Mouse (Mus musculus) splenic B cell, adult 2 months (primary cell): ENCODE measurements around the gene Mark2.
A peak's percentile ranks its signal among the peaks of the same experiment; 100 is the strongest.

Source experiments
- DNase-seq: peaks from one replicate; pipeline ENCODE4 v3.0.0-alpha.2; 2011; ENCODE audit warnings: low read depth, low spot score
- H3K27me3 ChIP-seq: 2 replicates; pipeline ENCODE4 v1.6.1; 2012; ENCODE audit warnings: mild to moderate bottlenecking, low read length, moderate library complexity, mixed read lengths; ENCODE audit not compliant: control insufficient read depth, poor library complexity, insufficient read depth, severe bottlenecking
- H3K36me3 ChIP-seq: 2 replicates; pipeline ENCODE4 v1.6.1; 2012; ENCODE audit warnings: mild to moderate bottlenecking, low read length, moderate library complexity, mixed read lengths; ENCODE audit not compliant: control insufficient read depth, poor library complexity, insufficient read depth, severe bottlenecking

The Mark2 gene

GRCm38 (mm10) chr19:7340780-7341475 is 732 bp downstream of the Mark2 start:
- H3K36me3 ChIP-seq, result no peaks in the 10 kb centered on the region; the same call in 1 of the 2 replicates

GRCm38 (mm10) chr19:7340371-7340779 is 1.3 kb downstream of the Mark2 start:
- Histone ChIP-seq H3K27me3 (no peaks in the 10 kb centered on the region), H3K36me3 (no peaks in the 10 kb centered on the region; the same call in 1 of the 2 replicates)
- DNase-seq, result no peak

More at GRCm38 (mm10) chr19:7340780-7341475, 732 bp downstream of the Mark2 start:
- peak; percentile 37 for DNase-seq
- no peaks in the 10 kb centered on the region for H3K27me3 ChIP-seq

GRCm38 (mm10) chr19:7339867-7340266 is 1.8 kb downstream of the Mark2 start:
- no peaks in the 10 kb centered on the region for H3K27me3 ChIP-seq
- DNase-seq, result no peak
- no peaks in the 10 kb centered on the region; the same call in 1 of the 2 replicates for H3K36me3 ChIP-seq

GRCm38 (mm10) chr19:7339026-7339425 is 2.6 kb downstream of the Mark2 start:
- no peak for DNase-seq
- no peaks in the 10 kb centered on the region for H3K27me3 ChIP-seq
- no peaks in the 10 kb centered on the region; the same call in 1 of the 2 replicates for H3K36me3 ChIP-seq

GRCm38 (mm10) chr19:7337781-7338342 is 3.8 kb downstream of the Mark2 start:
- no peak for DNase-seq
- Histone ChIP-seq H3K36me3 (no peaks in the 10 kb centered on the region; the same call in 1 of the 2 replicates), H3K27me3 (no peaks in the 10 kb centered on the region)

- Histone ChIP-seq H3K36me3 (no peaks in the 10 kb centered on the region; the same call in 1 of the 2 replicates), H3K27me3 (no peaks in the 10 kb centered on the region)
- no peak for DNase-seq
Measured at GRCm38 (mm10) chr19:7335656-7336055, 6.0 kb downstream of the Mark2 start.

GRCm38 (mm10) chr19:7334049-7334448 is 7.6 kb downstream of the Mark2 start:
- H3K36me3 ChIP-seq, result no peaks in the 10 kb centered on the region; the same call in 1 of the 2 replicates
- DNase-seq, result no peak
- H3K27me3 ChIP-seq, result no peaks in the 10 kb centered on the region

GRCm38 (mm10) chr19:7321391-7321790 is 20.3 kb downstream of the Mark2 start:
- DNase-seq, result no peak
- H3K36me3 ChIP-seq, result no peaks in the 10 kb centered on the region
- H3K27me3 ChIP-seq, result no peaks in the 10 kb centered on the region

- Histone ChIP-seq H3K27me3 (no peaks in the 10 kb centered on the region), H3K36me3 (no peaks in the 10 kb centered on the region)
- DNase-seq, result no peak
Measured at GRCm38 (mm10) chr19:7320181-7320580, 21.5 kb downstream of the Mark2 start.

GRCm38 (mm10) chr19:7317716-7318115 is 23.9 kb downstream of the Mark2 start:
- no peak for DNase-seq
- H3K36me3 ChIP-seq, result 0 out of 2 replicates have a peak, but pooled peaks cover 2% of the 10 kb centered on the region

GRCm38 (mm10) chr19:7316822-7317221 is 24.8 kb downstream of the Mark2 start:
- DNase-seq, result no peak
- Histone ChIP-seq H3K36me3 (0 out of 2 replicates have a peak, but pooled peaks cover 2% of the 10 kb centered on the region), H3K27me3 (no peaks in the 10 kb centered on the region)

More at GRCm38 (mm10) chr19:7317716-7318115, 23.9 kb downstream of the Mark2 start:
- H3K27me3 ChIP-seq, result no peaks in the 10 kb centered on the region

GRCm38 (mm10) chr19:7315587-7315984 is 26.1 kb downstream of the Mark2 start:
- H3K36me3 ChIP-seq, result 0 out of 2 replicates have a peak, but pooled peaks cover 2% of the 10 kb centered on the region
- H3K27me3 ChIP-seq, result no peaks in the 10 kb centered on the region
- DNase-seq, result peak; percentile 29

GRCm38 (mm10) chr19:7314976-7315586 is 26.6 kb downstream of the Mark2 start:
- Histone ChIP-seq H3K27me3 (no peaks in the 10 kb centered on the region), H3K36me3 (0 out of 2 replicates have a peak, but pooled peaks cover 2% of the 10 kb centered on the region)
- DNase-seq, result no peak

- Histone ChIP-seq H3K27me3 (no peaks in the 10 kb centered on the region), H3K36me3 (0 out of 2 replicates have a peak, but pooled peaks cover 2% of the 10 kb centered on the region)
- DNase-seq, result no peak
Measured at GRCm38 (mm10) chr19:7313660-7314059, 28.0 kb downstream of the Mark2 start.

GRCm38 (mm10) chr19:7311306-7311705 is 30.4 kb downstream of the Mark2 start:
- H3K27me3 ChIP-seq, result no peaks in the 10 kb centered on the region

More at GRCm38 (mm10) chr19:7311306-7311705, 30.4 kb downstream of the Mark2 start:
- 0 out of 2 replicates have a peak, but pooled peaks cover 2% of the 10 kb centered on the region for H3K36me3 ChIP-seq
- no peak for DNase-seq
